Mouse (Mus musculus) spleen, adult 2 months (tissue): ENCODE data around the gene Akap13. TPM values are rescaled to one million over a fixed set of nuclear protein-coding genes. Genes with fewer than 3 reads are reported as not detected.

ENCODE experiments used
- DNase-seq, 2 experiments: peaks; one replicate each; pipeline versions ENCODE4 v3.0.0 to v3.0.0-alpha.2; 2012 to 2021; ENCODE audit warnings: low spot score in 2 of 2, low read depth in 1 of 2
- H3K27ac ChIP-seq: fragments of 200-500 bp; 2 replicates; pipeline ENCODE4 v1.5.1; 2012; ENCODE audit warnings: low read length, inconsistent platforms; ENCODE audit not compliant: insufficient read depth
- H3K27me3 ChIP-seq: fragments of 200-500 bp; 2 replicates; pipeline ENCODE4 v1.6.1; 2012; ENCODE audit warnings: mild to moderate bottlenecking, moderate library complexity, low read length, inconsistent platforms; ENCODE audit not compliant: control insufficient read depth, insufficient read depth
- H3K36me3 ChIP-seq: fragments of 200-500 bp; 2 replicates; pipeline ENCODE4 v1.6.1; 2012; ENCODE audit warnings: mild to moderate bottlenecking, low read length, inconsistent platforms; ENCODE audit not compliant: control insufficient read depth, insufficient read depth
- H3K4me1 ChIP-seq: fragments of 200-500 bp; 2 replicates; pipeline ENCODE4 v1.6.1; 2011; ENCODE audit warnings: inconsistent platforms; ENCODE audit not compliant: control insufficient read depth, insufficient read depth, insufficient read length
- H3K4me3 ChIP-seq: fragments of 200-500 bp; 2 replicates; pipeline ENCODE4 v1.5.1; 2011; ENCODE audit warnings: mild to moderate bottlenecking, inconsistent platforms; ENCODE audit not compliant: insufficient read depth, insufficient read length; ENCODE audit errors: extremely low read depth
- CTCF ChIP-seq: fragments of 200-500 bp; IDR thresholded peaks from 2 replicates; pipeline ENCODE4 v1.5.1; 2011; ENCODE audit warnings: mild to moderate bottlenecking, inconsistent platforms; ENCODE audit not compliant: insufficient read depth, insufficient read length, insufficient replicate concordance; ENCODE audit errors: extremely low read depth
- POLR2A ChIP-seq: fragments of 200-500 bp; IDR thresholded peaks from 2 replicates; pipeline ENCODE4 v1.6.1; 2011; ENCODE audit warnings: low read depth, low read length, inconsistent platforms
- WGBS: fragments of 180-500 bp; shearing (Covaris S2); methylation state at CpG from one replicate; pipeline ENCODE4 v1.1.7; 2018; 5-methylcytosine and 5-hydroxymethylcytosine counted together
- polyA plus RNA-seq: library from polyadenylated mRNA; depleted of rRNA; stranded (reverse); fragments of >200 nt; gene quantifications from 2 replicates; pipeline ENCODE4 v1.2.3, GENCODE M21; 2012

Akap13 gene
- polyA plus RNA-seq, 1 experiment, result 34.2 TPM

GRCm38 (mm10) chr7:75460290-75460689, 5.0 kb downstream of the Akap13 start:
- WGBS, result 98% methylated on average over 1 of the region's 1 CpGs
- H3K4me1 ChIP-seq, result peaks cover 9% of the 10 kb centered on the region; the same call in 1 of the 2 replicates
- H3K27ac ChIP-seq, result no peak overlapping the region
- no peak overlapping the region for H3K4me3 ChIP-seq
- H3K36me3 ChIP-seq, result no peaks in the 10 kb centered on the region
- no peak for TF ChIP-seq CTCF
- no peak for TF ChIP-seq POLR2A
- H3K27me3 ChIP-seq, result no peaks in the 10 kb centered on the region
- no peak for DNase-seq

GRCm38 (mm10) chr7:75463579-75464162, 8.3 kb downstream of the Akap13 start:
- Histone ChIP-seq H3K27ac (no peak overlapping the region), H3K27me3 (no peaks in the 10 kb centered on the region), H3K36me3 (no peaks in the 10 kb centered on the region), H3K4me3 (no peak overlapping the region), H3K4me1 (no peaks in the 10 kb centered on the region; the same call in 1 of the 2 replicates)
- no peak for DNase-seq
- TF ChIP-seq CTCF (no peak), POLR2A (no peak)

- no peaks in the 10 kb centered on the region for H3K36me3 ChIP-seq
- H3K4me3 ChIP-seq, result no peak overlapping the region
- no peak overlapping the region for H3K27ac ChIP-seq
- no peaks in the 10 kb centered on the region for H3K27me3 ChIP-seq
- 80% methylated on average over 7 of the region's 7 CpGs for WGBS
- H3K4me1 ChIP-seq, result peaks cover 11% of the 10 kb centered on the region; the same call in 1 of the 2 replicates
- DNase-seq, result no peak
- TF ChIP-seq CTCF (no peak), POLR2A (no peak)
Observed at GRCm38 (mm10) chr7:75467791-75468190, 12.5 kb downstream of the Akap13 start.

- TF ChIP-seq CTCF (no peak), POLR2A (no peak)
- no peaks in the 10 kb centered on the region for H3K27me3 ChIP-seq
- no peak overlapping the region for H3K4me3 ChIP-seq
- peaks cover 13% of the 10 kb centered on the region; the same call in 1 of the 2 replicates for H3K4me1 ChIP-seq
- WGBS, result 72% methylated on average over 7 of the region's 7 CpGs
- no peaks in the 10 kb centered on the region for H3K36me3 ChIP-seq
- H3K27ac ChIP-seq, result no peak overlapping the region
- no peak for DNase-seq
Observed at GRCm38 (mm10) chr7:75470318-75470925, 15.1 kb downstream of the Akap13 start.

GRCm38 (mm10) chr7:75472316-75473195, 17.2 kb downstream of the Akap13 start:
- WGBS, result 46% methylated on average over 7 of the region's 7 CpGs
- H3K27me3 ChIP-seq, result no peaks in the 10 kb centered on the region
- no peak for DNase-seq
- no peak overlapping the region for H3K27ac ChIP-seq
- no peak overlapping the region for H3K4me3 ChIP-seq
- no peaks in the 10 kb centered on the region for H3K36me3 ChIP-seq
- TF ChIP-seq CTCF (no peak), POLR2A (no peak)
- H3K4me1 ChIP-seq, result peaks cover 13% of the 10 kb centered on the region; the same call in 1 of the 2 replicates

GRCm38 (mm10) chr7:75473294-75473693, 18.0 kb downstream of the Akap13 start:
- Histone ChIP-seq H3K36me3 (no peaks in the 10 kb centered on the region), H3K27ac (no peak overlapping the region), H3K4me3 (no peak overlapping the region), H3K4me1 (peaks cover 13% of the 10 kb centered on the region; the same call in 1 of the 2 replicates), H3K27me3 (no peaks in the 10 kb centered on the region)
- TF ChIP-seq CTCF (no peak), POLR2A (no peak)
- 94% methylated on average over 1 of the region's 1 CpGs for WGBS
- no peak for DNase-seq
